Mouse (Mus musculus) brain, embryonic 14.5 days (tissue): Measurements from ENCODE around the gene Pxt1.

ENCODE experiments used
- CTCF ChIP-seq: fragments of 200-500 bp; IDR thresholded peaks from 2 replicates; pipeline ENCODE4 v1.5.1; 2012; ENCODE audit warnings: inconsistent platforms, mild to moderate bottlenecking, moderate library complexity, borderline replicate concordance; ENCODE audit not compliant: insufficient read depth, insufficient read length; ENCODE audit errors: extremely low read depth
- POLR2A ChIP-seq: fragments of 200-500 bp; IDR thresholded peaks from 2 replicates; pipeline ENCODE4 v1.6.1; 2012; ENCODE audit warnings: mild to moderate bottlenecking, inconsistent platforms, borderline replicate concordance; ENCODE audit not compliant: poor library complexity, insufficient read depth, insufficient read length, severe bottlenecking; ENCODE audit errors: extremely low read depth

- no peak for TF ChIP-seq POLR2A
- TF ChIP-seq CTCF, result no peak
Measured at GRCm38 (mm10) chr17:28898249-28898648, 45.4 kb downstream of the Pxt1 start.
